Mouse (Mus musculus): ENCODE data around the gene Telo2. TPM values are rescaled to one million over a fixed set of nuclear protein-coding genes. Genes with fewer than 3 reads are reported as not detected.
"Not testable (repeated sequence)": the region's sequence is repeated elsewhere in the genome, so short reads cannot be mapped to it uniquely, and the experiment has no call there.

Telo2 gene
- polyA plus RNA-seq (2017; shearing (Covaris generic)), result 10 to 100 TPM; 16.8 to 18.7 TPM

DNA sequence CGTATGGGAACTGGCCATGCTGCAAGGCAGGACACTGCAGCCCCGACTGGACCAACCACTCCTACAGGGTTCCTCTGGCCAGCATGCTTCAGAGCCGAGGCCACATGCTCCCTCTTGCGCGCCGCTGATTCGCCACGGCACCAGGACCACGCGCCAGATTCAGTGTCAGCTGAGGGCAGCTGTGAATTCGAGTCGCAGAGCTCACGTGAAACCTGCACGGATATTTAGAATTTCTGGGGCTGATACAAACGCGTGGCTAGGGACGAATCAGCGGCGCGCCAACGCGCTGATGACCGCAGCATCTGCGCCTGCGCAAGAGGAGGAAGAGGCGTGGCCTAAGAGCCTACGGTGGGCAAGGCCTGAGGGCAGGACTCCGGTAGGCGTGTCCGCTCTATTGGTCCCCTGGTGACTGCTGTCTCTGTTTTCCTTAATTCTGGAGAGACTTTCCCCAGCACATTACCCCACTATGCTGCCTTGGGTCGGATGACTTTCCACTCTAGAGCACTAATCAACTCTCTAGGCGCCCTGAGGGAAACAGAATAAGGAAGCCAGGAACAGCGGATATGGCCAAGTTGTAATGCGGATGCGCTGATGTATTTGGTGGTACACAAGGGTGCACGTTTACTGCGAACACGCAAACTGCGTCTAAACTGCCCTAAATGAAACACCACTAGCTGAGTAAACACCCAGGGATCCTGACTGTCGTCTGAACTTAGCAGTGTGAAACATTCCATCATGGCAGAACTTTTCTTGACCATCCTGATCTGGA, at the start of gene Telo2:
Telo2 (minus strand) TSS at position 304 of the 769 bp plus-strand sequence.
- ATAC-seq, result peak; percentile 83

DNA sequence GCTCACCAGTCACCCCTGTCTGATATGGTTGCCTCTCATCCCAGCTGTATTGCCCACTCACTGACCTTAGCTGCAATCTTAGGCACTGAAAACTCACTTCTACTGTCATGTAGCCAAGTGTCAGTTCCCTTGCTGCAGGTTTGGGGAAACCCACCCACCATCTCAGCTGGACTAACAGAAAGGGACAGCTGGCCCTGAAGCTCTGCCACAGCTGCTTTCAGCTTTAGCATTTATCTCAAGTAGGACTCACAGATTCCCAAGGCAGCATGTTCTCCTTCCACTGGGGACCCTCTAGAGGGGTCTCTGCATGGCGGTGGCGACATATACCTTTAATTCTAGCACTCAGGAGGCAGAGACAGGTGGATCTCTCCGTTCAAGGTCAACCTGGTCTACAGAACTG, 49.0 kb upstream of the Telo2 start:
- no peak for ATAC-seq

DNA sequence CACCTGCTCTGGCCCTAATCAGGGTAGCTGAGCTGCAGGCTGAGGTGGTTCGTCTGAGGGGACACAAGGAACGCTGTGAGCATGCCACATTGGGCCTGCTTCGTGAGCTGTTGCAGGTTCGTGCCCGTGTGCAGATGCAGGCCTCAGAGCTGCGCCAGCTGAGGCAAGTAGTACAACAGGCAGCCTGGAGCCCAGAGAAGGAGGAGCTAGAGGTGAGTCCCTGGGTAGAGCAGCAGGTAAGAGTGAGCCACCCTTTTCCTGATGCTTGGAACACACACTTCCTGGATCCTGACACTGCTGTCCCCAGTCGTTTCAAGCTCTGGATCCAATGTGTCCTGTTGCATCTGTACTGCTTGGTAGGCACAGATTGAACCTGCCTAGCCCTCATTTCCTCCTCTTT, 47.6 kb upstream of the Telo2 start:
- no peak for ATAC-seq

DNA sequence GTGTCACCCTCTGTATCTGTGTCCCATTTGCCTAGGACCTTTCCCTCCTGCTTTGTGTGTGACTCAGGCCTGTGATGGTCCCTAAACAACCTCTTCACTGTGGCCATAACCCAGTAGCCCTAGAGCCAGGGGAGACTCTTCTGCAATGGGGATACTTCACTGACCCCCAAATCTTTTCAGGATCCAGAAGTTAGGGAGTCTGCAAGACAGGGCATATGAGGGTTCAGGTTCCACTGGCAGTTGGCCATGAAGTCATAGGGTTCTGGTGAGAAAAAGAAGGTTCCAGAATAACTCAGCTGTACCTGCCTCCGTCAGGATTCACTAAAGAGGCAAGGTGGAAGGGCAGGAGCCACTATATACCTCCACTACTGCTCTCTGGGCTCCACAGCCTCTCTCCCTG, 46.4 kb upstream of the Telo2 start, which contains the start of gene Ccdc154:
Ccdc154 (plus strand) TSS at position 301 of the 400 bp plus-strand sequence.
- no peak for ATAC-seq

DNA sequence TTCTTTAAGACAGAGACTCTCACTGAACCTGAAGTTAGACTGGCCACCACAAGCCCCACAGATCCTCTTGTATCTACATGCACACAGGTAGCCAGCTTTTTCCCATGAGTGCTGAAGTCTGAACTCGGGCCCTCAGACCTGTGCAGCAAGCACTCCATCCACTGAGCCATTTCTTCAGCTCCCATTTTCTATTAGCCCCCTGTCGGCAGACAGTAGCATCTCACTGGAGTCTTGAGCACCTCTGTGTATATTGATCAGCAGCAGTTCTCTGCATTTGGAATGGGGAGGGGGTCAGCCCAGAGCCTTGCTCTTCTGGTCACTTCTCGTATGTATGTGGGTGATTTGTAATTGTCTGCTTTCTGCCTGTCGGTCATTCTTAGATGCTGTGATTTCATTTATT, 24.2 kb upstream of the Telo2 start:
- no peak for ATAC-seq

DNA sequence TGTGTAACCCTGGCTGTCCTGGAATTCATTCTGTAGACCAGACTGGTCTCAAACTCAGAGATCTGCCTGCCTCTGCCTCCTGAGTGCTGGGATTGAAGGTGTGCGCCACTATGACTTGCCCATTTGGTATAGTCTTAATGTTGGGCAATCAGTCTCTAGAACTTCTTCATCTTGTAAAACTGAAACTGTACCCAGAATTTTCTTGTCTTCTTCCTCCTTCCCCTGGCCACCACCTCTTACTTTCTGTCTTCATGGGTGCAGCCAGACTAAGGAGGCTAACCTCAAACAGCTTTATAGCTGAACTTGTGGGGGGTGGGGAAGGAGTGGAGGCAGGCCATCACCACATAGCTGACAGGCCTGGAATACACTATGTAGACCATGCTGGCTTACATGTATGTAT, 23.0 kb upstream of the Telo2 start:
- no peak for ATAC-seq

DNA sequence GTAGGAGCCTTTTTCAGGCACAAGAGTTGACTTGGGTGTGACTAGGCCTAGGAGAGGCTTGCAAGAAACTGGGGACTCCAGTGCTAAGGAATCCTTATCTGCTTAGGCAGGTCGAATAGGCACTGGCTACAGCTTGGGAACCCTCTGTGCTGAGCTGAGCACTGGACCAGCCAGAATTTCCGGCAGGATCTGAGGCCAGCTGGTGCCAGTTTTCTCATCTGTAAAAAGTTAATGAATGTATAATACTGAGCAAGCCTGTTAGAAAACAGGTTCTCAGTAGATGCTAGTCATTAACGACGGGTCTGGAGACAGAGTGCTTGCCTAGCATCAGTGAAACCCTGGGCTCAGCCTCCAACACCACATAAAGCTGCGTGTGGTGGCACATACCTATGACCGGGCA, 19.9 kb upstream of the Telo2 start:
- no peak for ATAC-seq

DNA sequence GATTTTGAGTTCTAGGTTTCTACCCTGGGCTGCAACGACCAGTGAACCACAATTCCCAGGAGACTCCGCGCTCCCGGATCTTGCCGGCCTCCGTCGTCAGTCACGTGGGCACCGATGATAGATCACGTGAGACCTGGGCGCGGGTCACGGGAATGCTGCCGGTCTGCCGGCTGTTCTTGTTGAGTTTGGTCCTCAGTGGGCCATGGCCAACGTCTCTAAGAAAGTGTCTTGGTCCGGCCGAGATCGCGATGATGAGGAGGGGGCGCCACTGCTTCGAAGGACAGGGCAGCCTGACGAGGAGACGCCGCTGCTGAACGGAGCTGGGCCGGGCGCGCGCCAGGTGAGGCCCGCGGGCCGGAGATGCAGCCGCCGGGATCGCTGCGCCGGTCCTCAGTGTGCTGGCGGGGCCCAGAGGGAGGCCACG, 17.5 kb upstream of the Telo2 start, which contains the start of gene Clcn7:
Clcn7 (plus strand) TSS at position 117 of the 424 bp plus-strand sequence.
- peak; percentile 90 for ATAC-seq

DNA sequence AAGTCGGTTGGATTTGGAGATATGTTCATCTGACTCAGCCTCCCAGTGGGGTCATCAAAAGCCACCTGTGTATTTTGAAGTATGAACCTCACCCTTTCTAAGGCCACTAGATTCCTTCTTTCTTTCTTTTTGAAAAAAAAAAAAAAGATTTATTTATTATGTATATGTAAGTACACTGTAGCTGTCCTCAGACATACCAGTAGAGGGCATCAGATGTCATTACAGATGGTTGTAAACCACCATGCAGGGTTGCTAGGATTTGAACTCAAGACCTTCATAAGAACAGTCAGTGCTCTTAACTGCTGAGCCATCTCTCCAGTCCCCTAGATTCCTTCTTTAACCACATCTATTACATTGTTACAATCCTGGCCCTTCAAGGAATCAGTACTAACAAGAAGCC, 14.3 kb upstream of the Telo2 start:
- no peak for ATAC-seq

DNA sequence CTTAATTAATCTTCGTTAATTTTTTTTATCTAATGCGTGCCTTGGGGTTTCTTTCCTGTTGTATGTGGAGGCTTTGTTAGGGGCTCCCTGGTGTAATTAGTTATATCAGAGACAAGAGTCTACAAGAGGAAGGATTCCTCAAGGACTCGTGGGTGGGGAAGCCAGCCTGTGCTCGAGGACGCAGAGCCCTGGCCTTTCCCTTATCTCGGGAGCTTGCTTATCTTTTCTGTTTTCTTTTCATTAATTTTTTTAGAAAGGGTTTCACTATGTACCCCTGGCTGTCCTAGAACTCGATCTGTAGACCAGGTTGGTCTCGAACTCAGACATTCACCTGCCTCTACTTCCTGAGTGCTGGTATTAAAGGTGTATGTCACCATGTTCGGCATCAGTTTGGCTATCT, 11.9 kb upstream of the Telo2 start:
- ATAC-seq, result no peak

DNA sequence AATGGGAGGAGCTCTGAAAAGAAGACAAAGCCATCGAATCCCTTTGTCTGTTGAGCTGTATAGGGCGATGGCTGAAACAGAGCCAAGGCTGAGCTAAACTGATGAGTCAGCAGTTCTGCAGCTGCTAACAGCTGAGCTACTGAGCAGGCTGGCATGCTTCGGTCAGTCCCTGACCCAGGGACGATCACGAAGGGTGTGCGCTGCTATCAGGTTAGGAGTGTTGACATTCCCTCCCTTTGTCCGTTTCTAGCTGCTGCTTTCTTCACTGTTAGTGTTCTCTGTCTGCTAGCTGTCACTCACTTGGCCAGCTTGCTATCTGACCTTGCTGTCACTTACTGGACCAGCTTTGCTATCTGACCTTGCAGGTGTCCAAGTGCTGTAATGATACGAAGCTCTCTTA, 11.3 kb upstream of the Telo2 start:
- ATAC-seq, result no peak

DNA sequence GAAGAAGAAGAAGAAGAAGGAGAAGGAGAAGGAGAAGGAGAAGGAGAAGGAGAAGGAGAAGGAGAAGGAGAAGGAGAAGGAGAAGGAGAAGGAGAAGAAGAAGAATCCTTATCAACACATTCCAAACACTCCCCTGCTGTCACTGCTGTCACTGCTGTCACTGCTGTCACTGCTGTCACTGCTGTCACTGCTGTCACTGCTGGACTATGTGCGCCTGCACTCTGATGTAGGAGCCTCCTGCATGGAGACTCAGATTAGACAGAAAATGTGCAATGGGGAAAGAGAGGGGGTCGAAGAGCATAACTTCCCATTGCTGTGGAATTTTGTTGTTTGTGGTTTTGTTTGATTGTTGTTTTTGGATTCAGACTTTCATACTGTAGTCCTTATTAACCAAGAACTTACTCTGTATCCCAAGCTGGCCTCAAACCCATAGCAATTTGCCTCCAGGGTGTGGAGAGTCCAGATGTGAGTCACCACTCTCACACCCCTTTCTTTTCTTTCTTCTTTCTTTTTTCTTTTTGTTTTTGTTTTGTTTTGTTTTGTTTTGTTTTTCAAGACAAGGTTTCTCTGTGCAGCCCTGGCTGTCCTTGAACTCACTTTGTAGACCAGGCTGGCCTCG, 9.8 kb upstream of the Telo2 start:
- ATAC-seq, result not testable (repeated sequence)

DNA sequence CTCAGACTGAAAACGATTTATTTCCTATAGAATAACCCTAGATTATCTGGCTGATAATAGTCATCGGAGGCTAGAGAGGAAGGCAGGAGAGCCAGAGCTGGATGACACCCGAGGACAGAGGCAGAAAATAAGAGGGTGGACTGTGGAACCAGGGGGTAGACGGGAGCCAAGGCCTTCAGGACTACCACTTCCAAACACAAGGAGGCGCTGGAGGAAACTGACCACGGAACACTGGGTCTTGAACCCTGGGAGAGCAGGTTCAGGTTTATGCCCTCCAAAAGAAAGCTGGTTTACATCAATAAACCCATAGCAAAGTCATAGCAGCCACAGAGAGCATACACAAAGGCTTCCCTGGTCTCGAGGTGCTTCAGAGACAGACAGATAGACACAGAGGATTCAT, 8.2 kb upstream of the Telo2 start:
- no peak for ATAC-seq

DNA sequence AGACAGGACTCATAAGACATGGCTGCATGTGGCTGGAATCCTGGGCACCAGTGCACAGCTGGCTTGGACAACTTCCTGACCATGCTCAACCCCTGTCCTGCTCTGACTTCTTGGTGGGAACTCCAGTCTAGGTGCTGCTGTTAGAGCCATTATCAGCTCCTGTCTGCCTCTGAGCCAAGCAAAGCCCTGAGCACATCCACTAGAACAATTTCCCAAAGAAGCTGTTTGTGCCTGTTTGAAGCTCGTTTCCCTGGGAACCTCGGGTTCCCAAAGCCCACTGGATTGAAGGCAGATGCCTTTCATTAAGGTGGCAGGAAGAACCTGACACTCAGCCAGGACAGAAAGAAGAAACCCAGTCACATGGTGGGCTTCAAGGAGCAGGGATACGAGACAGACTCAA, 4.6 kb upstream of the Telo2 start, which contains the start of gene Ptx4:
Ptx4 (plus strand) TSS at position 355 of the 400 bp plus-strand sequence.
- ATAC-seq, result no peak

DNA sequence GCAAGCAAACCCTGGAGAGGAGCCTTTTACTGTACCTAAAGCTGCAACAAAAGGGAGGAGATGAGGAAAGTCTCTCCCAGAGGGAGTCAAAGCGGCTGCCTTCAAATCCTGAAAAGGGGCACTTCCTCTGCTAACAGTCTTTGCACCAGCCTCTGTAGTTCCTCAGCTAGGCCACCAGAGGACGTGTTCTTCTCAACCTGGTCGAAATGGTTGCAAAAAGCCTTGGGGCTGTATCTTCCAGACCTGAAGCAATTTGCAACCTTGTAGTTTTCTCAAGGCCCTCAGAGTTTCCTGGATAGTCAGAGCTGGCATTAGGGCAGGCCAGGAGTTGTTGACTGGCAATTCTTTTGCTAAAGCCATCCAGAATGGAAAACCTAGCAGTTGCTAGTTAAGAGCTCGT, 1.5 kb upstream of the Telo2 start:
- no peak for ATAC-seq

DNA sequence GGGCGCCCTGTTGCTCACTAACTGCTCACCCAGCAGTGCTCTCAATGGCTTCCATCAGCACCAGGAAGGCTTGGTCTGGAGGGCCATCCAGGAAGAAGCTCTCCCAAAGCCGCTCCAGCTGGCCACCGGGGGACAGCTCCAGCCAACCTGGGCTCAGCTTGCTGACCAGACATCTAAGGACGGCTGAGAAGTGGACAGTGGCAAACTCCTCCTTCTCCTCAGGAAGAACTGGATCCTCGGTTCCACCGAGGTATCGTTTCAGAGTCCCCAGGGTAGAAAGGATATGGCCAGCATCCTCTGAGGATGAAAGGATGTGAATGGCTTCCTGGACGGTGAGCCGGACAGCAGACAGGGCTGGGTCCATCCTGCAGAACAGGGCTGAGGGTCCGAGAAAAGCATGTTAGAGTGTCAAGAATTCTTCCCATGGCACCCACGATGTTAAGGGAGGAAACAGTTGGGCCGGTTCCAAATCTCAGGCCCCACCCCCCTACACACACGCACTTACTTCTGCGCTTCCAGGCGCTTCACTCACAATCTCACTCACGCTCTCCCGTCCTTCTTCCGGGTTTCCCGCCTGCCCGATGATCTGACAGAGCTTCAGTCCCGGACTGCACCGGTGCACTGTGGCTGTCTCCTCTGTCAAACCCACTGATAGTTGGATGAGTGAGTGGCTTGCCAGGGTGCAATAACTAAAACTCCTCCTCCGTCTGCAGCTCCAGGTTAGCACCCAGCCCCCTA, 690 bp downstream of the Telo2 start:
- ATAC-seq, result peak; percentile 50

DNA sequence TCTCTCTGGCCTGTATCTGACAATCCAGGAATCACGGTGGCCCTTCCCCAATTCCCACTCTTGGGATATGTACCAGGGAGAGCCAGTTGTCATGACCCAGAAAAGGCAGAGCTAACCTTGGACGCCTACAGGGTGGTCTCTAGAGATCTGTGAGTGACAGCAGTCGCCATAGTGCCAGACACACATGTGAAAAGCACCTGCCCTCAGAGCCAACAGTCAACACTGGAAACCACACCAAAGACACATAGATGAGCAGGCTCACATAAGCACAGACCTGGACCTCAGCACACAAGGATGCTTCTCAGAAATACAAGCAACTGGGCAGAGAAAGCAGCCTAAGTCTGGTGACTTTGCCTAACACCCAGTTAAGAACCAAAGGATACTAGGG, 3.4 kb downstream of the Telo2 start:
- ATAC-seq, result no peak

DNA sequence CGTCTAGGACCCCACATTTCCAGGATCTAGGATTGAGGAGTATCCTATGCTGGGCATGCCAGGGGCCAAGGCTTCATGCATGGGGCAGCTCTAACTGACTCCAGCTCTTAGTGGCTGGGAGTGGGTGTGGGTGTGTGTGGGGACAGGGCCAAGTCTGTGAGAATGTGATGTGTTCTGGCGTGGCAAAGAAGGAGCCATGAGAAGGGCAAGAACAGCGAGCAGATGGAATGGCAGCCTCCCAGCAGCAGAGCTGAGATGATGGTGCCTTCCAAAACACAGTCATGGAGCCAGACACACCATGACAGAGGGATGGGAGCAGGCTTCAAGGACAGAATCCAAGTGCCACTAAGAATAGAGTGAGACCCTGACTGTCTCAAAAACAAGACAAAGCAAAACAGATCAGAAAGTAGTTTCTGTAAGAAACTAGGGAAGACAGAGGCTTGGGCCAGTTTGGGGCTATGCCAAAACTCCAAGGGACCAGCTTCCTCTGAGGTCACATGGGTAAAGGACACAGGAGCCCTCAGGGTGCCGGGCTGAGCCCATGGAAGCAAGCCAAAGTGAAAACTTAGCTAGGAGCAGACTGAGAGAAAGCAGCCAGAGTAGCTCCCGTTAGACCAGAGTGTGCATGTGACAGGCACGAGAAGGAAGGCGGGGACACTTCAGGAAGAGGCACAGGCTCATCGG, 3.9 kb downstream of the Telo2 start:
- ATAC-seq, result no peak

DNA sequence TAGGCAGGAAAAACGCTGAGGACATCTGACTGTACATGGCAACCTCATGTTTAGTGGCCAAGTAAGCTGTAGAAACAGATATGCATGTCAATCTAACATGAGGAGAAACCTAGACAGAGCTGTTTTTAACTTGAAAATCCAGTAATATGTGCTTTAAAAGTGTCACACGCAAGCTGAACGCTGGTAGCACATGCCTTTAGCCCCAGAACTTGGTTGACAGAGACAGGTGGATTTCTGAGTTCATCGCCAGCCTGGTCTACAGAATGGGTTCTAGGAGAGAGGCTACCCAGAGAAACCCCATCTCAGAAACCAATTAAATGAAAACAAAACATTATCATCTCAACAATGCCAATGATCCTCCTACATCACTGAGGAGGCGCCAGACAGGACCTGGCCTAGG, 4.5 kb downstream of the Telo2 start:
- ATAC-seq, result no peak

DNA sequence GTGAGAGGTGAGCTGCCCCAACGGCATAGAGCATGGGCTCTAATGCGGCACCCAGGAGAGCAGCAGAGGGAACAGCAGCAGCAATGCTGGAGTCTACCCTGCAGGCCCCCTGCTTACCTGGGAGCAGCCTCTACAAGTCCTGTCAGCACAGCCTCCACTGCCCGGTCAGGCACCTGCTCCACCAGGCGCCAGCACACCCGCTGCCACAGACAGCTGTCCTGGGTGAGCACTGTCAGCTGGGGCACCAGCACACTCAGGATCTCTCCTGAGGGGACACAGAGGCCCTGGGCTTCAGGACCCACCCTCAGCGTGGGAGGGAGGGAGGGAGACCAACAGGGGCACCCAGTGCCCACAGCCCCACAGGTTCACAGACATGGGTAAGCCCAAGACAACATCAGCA, 5.2 kb downstream of the Telo2 start:
- ATAC-seq, result no peak

DNA sequence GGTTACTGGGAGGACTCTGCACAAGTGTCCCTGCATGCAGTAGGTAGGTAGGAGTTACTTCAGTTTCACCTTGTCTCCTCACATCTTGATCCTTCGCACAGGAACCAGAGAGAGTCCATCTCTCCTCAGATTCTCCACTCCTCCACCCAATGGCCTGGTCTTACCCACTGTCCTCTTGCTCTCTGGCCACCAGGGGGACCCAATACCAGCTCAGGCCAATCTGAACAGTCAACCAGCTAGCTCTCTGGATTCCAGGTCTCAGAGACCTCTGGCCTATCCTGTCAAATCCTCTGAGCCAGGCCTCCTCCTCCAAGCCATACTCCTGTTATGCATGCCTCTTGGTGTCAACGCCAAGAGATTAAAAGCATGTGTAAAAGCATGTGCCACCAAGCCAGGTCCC, 6.2 kb downstream of the Telo2 start:
- no peak for ATAC-seq

DNA sequence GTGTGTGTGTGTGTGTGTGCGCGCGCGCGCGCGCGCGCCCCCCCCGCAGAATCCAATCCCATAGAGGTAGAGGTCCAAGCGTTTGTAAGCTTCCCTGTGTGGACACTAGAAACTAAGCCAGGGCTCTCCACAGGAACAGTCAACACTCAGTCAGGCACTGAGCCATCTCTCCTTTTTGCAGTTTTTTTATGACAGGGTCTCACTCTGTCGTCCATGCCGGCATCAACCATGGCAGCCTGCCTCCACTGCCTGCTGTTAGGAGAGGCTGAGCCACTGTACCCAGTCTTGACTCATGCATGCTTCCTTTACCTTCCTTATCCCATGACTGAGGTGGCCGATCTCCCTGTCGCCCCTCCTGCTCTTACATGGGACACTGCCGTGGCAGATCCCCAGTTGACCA, 8.0 kb downstream of the Telo2 start:
- ATAC-seq, result no peak

DNA sequence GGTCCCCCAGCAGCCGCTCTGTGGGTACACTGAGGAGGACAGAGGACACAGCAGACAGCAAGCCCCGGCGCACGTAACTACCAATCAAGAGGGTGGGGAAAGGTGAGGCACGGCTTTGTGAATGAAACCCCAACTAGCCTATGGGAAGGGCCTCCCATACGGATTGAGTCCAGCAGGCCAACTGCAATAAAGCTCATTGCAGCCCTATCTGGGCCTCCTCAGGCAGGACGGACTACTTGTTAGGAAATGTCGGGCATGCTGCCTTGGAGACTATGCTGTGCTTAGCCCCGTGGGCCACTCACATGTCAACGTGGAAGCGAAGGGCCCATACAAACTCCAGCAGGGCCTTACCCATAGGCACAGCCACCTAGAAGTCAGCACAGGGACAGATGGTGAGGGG, 14.4 kb downstream of the Telo2 start:
- no peak for ATAC-seq
